Mouse (Mus musculus): ENCODE measurements around the gene Per1.

- TF ChIP-seq POLR2A (IDR thresholded peaks at IDR 0.05; ENCODE audit: insufficient read depth, low read length): no peak
- TF ChIP-seq EP300 (IDR thresholded peaks at IDR 0.05; ENCODE audit: insufficient read depth, low read depth, low read length): no peak
- TF ChIP-seq CTCF (IDR thresholded peaks at IDR 0.05; ENCODE audit: low read depth, low read length): no peak
Observed at GRCm38 (mm10) chr11:69114621-69115020, 19.6 kb downstream of the Per1 start.

Measured in ES-Bruce4 (cell line).